Mouse (Mus musculus) hindbrain, embryonic 15.5 days (tissue): ENCODE measurements around the gene Ifitm10. TPM values are rescaled to one million over a fixed set of nuclear protein-coding genes. Genes with fewer than 3 reads are reported as not detected.

ENCODE experiments used
- ATAC-seq: fragments of 200-750 bp; cut with Nextera tagmentation; 2 replicates; pipeline ENCODE4 v1.8.0; 2017; ENCODE audit warnings: low read depth, moderate number of reproducible peaks, moderate TSS enrichment; ENCODE audit not compliant: low FRiP score
- H3K27ac ChIP-seq: fragments of 300-500 bp; sonication (generic); replicated peaks from 2 replicates; pipeline ENCODE4 v1.5.1; 2015; ENCODE audit warnings: mild to moderate bottlenecking, inconsistent platforms
- H3K27me3 ChIP-seq: fragments of 300-500 bp; sonication (generic); 2 replicates; pipeline ENCODE4 v1.6.1; 2015; ENCODE audit warnings: control low read depth, inconsistent platforms
- H3K36me3 ChIP-seq: fragments of 300-500 bp; sonication (generic); 2 replicates; pipeline ENCODE4 v1.6.1; 2015; ENCODE audit warnings: control low read depth, inconsistent platforms
- H3K4me1 ChIP-seq: fragments of 300-500 bp; sonication (generic); replicated peaks from 2 replicates; pipeline ENCODE4 v1.6.1; 2015; ENCODE audit warnings: control low read depth, inconsistent platforms
- H3K4me2 ChIP-seq: fragments of 300-500 bp; sonication (generic); 2 replicates; pipeline ENCODE4 v1.6.1; 2015; ENCODE audit warnings: moderate library complexity, mild to moderate bottlenecking, inconsistent platforms
- H3K4me3 ChIP-seq: fragments of 300-500 bp; sonication (generic); 2 replicates; pipeline ENCODE4 v1.5.1; 2015; ENCODE audit warnings: mild to moderate bottlenecking, inconsistent platforms
- H3K9ac ChIP-seq: fragments of 300-500 bp; sonication (generic); 2 replicates; pipeline ENCODE4 v1.6.1; 2015; ENCODE audit warnings: inconsistent platforms
- H3K9me3 ChIP-seq: fragments of 300-500 bp; sonication (generic); 2 replicates; pipeline ENCODE4 v1.6.1; 2016; ENCODE audit warnings: control low read depth, inconsistent platforms
- WGBS: fragments of 180-500 bp; shearing (Covaris S2); methylation state at CpG from one replicate; pipeline ENCODE4 v1.1.7; 2015; 5-methylcytosine and 5-hydroxymethylcytosine counted together
- polyA plus RNA-seq: library from polyadenylated mRNA; unstranded; fragments of >200 nt; fragmentation: Nextera tagmentation; extraction: Ambion mirVana; gene quantifications from 2 replicates; pipeline ENCODE4 v1.2.1, GENCODE M21; 2015

Ifitm10 gene
- polyA plus RNA-seq, 1 experiment from 2014 or later, result 8.4 TPM

GRCm38 (mm10) chr7:142400750-142401142 lies 27.2 kb upstream of the Ifitm10 start:
- Histone ChIP-seq H3K36me3 (no peaks in the 10 kb centered on the region), H3K9ac (no peak overlapping the region), H3K4me1 (no peaks in the 10 kb centered on the region), H3K27ac (no peak overlapping the region), H3K4me2 (no peak overlapping the region), H3K4me3 (no peak overlapping the region), H3K9me3 (no peaks in the 10 kb centered on the region), H3K27me3 (no peaks in the 10 kb centered on the region)
- WGBS, result 47% methylated on average over 7 of the region's 7 CpGs
- no peak for ATAC-seq

GRCm38 (mm10) chr7:142400112-142400749 lies 26.7 kb upstream of the Ifitm10 start:
- WGBS, result 71% methylated on average over 7 of the region's 7 CpGs
- no peaks in the 10 kb centered on the region for H3K4me1 ChIP-seq
- no peak for ATAC-seq

GRCm38 (mm10) chr7:142399250-142399649 lies 25.7 kb upstream of the Ifitm10 start:
- H3K9ac ChIP-seq, result no peak overlapping the region
- no peak overlapping the region for H3K4me3 ChIP-seq
- no peaks in the 10 kb centered on the region for H3K9me3 ChIP-seq
- WGBS, result 87% methylated on average over 1 of the region's 1 CpGs
- no peak overlapping the region for H3K27ac ChIP-seq
- no peaks in the 10 kb centered on the region for H3K4me1 ChIP-seq
- ATAC-seq, result no peak
- H3K4me2 ChIP-seq, result no peak overlapping the region
- H3K36me3 ChIP-seq, result no peaks in the 10 kb centered on the region
- H3K27me3 ChIP-seq, result no peaks in the 10 kb centered on the region

More at GRCm38 (mm10) chr7:142400112-142400749, 26.7 kb upstream of the Ifitm10 start:
- H3K27me3 ChIP-seq, result no peaks in the 10 kb centered on the region
- no peak overlapping the region for H3K4me2 ChIP-seq
- no peak overlapping the region for H3K9ac ChIP-seq
- no peaks in the 10 kb centered on the region for H3K36me3 ChIP-seq
- H3K27ac ChIP-seq, result no peak overlapping the region
- no peaks in the 10 kb centered on the region for H3K9me3 ChIP-seq
- no peak overlapping the region for H3K4me3 ChIP-seq

GRCm38 (mm10) chr7:142398052-142398451 lies 24.5 kb upstream of the Ifitm10 start:
- Histone ChIP-seq H3K9ac (no peak overlapping the region), H3K27ac (no peak overlapping the region), H3K4me3 (no peak overlapping the region), H3K27me3 (no peaks in the 10 kb centered on the region), H3K9me3 (no peaks in the 10 kb centered on the region), H3K36me3 (no peaks in the 10 kb centered on the region), H3K4me1 (no peaks in the 10 kb centered on the region), H3K4me2 (no peak overlapping the region)
- 65% methylated on average over 2 of the region's 2 CpGs for WGBS
- ATAC-seq, result no peak

- H3K4me1 ChIP-seq, result no peaks in the 10 kb centered on the region
- no peak overlapping the region for H3K9ac ChIP-seq
- no peak overlapping the region for H3K4me2 ChIP-seq
- 100% methylated on average over 1 of the region's 1 CpGs for WGBS
- no peaks in the 10 kb centered on the region for H3K9me3 ChIP-seq
- H3K36me3 ChIP-seq, result no peaks in the 10 kb centered on the region
- no peak for ATAC-seq
- no peaks in the 10 kb centered on the region for H3K27me3 ChIP-seq
- no peak overlapping the region for H3K4me3 ChIP-seq
- H3K27ac ChIP-seq, result no peak overlapping the region
Observed at GRCm38 (mm10) chr7:142396611-142397010, 23.1 kb upstream of the Ifitm10 start.

DNA sequence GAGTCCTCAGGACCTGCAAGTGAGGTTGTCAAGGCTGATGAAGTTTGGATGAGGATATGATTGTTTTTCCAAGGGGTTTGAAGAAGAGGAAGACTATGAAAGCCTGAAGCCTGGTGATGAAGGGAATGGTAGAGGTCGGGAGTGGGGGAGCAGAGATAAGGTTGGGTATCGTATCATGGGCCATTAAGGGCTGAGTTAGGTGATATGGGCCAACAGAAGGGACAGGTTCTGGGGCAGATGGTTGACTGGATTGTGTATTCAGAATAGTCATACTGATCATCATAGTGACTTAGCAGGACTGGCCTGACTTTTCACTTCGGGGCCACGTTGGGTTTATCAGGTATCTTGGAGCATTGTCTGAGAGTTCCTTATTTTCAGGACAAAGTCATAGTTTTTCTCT lies 21.9 kb upstream of the Ifitm10 start:
- Histone ChIP-seq H3K9ac (no peak overlapping the region), H3K4me2 (no peak overlapping the region), H3K4me3 (no peak overlapping the region), H3K27me3 (no peaks in the 10 kb centered on the region), H3K27ac (no peak overlapping the region), H3K36me3 (no peaks in the 10 kb centered on the region), H3K9me3 (no peaks in the 10 kb centered on the region), H3K4me1 (no peaks in the 10 kb centered on the region)
- no peak for ATAC-seq
- 90% methylated on average over 4 of the region's 4 CpGs for WGBS

- WGBS, result 64% methylated on average over 6 of the region's 6 CpGs
- Histone ChIP-seq H3K9me3 (no peaks in the 10 kb centered on the region), H3K4me3 (no peak overlapping the region), H3K9ac (no peak overlapping the region), H3K4me2 (no peak overlapping the region), H3K4me1 (no peaks in the 10 kb centered on the region), H3K36me3 (no peaks in the 10 kb centered on the region), H3K27ac (no peak overlapping the region), H3K27me3 (no peaks in the 10 kb centered on the region)
- ATAC-seq, result no peak
Observed at GRCm38 (mm10) chr7:142394261-142395190, 21.0 kb upstream of the Ifitm10 start.

GRCm38 (mm10) chr7:142393191-142393590 lies 19.6 kb upstream of the Ifitm10 start:
- Histone ChIP-seq H3K9ac (no peak overlapping the region), H3K36me3 (no peaks in the 10 kb centered on the region), H3K4me1 (peaks cover 2% of the 10 kb centered on the region; the same call in 1 of the 2 replicates), H3K4me2 (no peak overlapping the region), H3K9me3 (no peaks in the 10 kb centered on the region), H3K4me3 (no peak overlapping the region), H3K27me3 (no peaks in the 10 kb centered on the region), H3K27ac (no peak overlapping the region)
- 39% methylated on average over 4 of the region's 4 CpGs for WGBS
- no peak for ATAC-seq

DNA sequence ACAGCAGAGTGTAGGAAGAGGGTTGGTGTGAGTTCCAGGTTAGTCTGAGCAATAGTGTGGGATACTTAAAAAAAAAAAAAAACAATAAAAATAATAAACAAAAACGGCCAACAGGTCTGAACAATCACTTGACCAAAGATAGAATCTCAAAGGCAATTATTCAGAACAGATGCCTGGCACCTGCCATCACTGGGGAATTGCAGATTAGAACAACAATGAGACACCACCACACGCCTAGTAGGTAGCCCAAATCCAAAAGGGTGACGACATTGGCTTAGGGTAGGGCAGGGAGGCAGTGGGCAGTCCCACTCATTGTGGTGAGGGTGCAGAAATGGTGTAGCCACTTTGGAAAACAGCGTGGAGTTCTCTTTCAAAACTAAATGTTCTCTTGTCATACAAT lies 18.1 kb upstream of the Ifitm10 start:
- ATAC-seq, result no peak
- Histone ChIP-seq H3K9ac (no peak overlapping the region), H3K4me2 (no peak overlapping the region), H3K36me3 (no peaks in the 10 kb centered on the region), H3K9me3 (no peaks in the 10 kb centered on the region), H3K27me3 (no peaks in the 10 kb centered on the region), H3K27ac (no peak overlapping the region), H3K4me1 (peaks cover 11% of the 10 kb centered on the region), H3K4me3 (no peak overlapping the region)
- WGBS, result 60% methylated on average over 4 of the region's 4 CpGs

DNA sequence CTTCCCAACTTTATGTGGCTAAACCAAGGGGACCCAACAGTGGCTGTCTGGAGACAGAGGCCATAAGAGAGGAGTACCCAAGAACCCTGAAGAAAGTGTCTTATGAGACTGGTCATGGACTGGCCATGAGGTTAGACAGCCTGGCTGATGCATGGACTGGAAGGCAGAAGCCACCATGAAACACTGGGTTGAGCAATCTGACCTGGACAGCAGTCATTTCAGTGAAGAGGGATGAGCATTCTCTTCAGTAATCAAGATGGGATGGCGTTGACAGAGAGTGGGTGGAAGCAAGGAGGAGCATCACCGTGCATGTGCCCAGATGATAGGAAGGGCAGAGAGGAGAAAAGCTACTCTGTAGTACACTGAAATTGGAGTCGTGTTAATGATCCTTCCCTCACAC lies 17.6 kb upstream of the Ifitm10 start:
- H3K4me1 ChIP-seq, result peaks cover 16% of the 10 kb centered on the region
- no peaks in the 10 kb centered on the region for H3K9me3 ChIP-seq
- no peak overlapping the region for H3K4me2 ChIP-seq
- 79% methylated on average over 3 of the region's 3 CpGs for WGBS
- H3K9ac ChIP-seq, result no peak overlapping the region
- H3K27ac ChIP-seq, result no peak overlapping the region
- ATAC-seq, result no peak
- no peaks in the 10 kb centered on the region for H3K36me3 ChIP-seq
- H3K27me3 ChIP-seq, result no peaks in the 10 kb centered on the region
- no peak overlapping the region for H3K4me3 ChIP-seq

GRCm38 (mm10) chr7:142389961-142390650 lies 16.6 kb upstream of the Ifitm10 start:
- H3K4me2 ChIP-seq, result no peak overlapping the region
- no peaks in the 10 kb centered on the region for H3K36me3 ChIP-seq
- no peaks in the 10 kb centered on the region for H3K27me3 ChIP-seq
- 86% methylated on average over 3 of the region's 3 CpGs for WGBS
- H3K4me1 ChIP-seq, result peaks cover 24% of the 10 kb centered on the region
- no peak overlapping the region for H3K4me3 ChIP-seq
- H3K9ac ChIP-seq, result no peak overlapping the region
- no peak for ATAC-seq
- H3K9me3 ChIP-seq, result no peaks in the 10 kb centered on the region
- no peak overlapping the region for H3K27ac ChIP-seq

GRCm38 (mm10) chr7:142388740-142389139 lies 15.2 kb upstream of the Ifitm10 start:
- no peaks in the 10 kb centered on the region for H3K9me3 ChIP-seq
- H3K4me3 ChIP-seq, result no peak overlapping the region
- peaks cover 24% of the 10 kb centered on the region for H3K4me1 ChIP-seq
- H3K4me2 ChIP-seq, result no peak overlapping the region
- H3K36me3 ChIP-seq, result peaks cover 6% of the 10 kb centered on the region
- H3K27ac ChIP-seq, result no peak overlapping the region
- ATAC-seq, result no peak
- H3K27me3 ChIP-seq, result no peaks in the 10 kb centered on the region
- 88% methylated on average over 2 of the region's 2 CpGs for WGBS
- H3K9ac ChIP-seq, result no peak overlapping the region
